Mouse (Mus musculus): ENCODE data around the gene Elf2.
"Not testable (repeated sequence)": the region's sequence is repeated elsewhere in the genome, so short reads cannot be mapped to it uniquely, and the experiment has no call there.

The Elf2 gene

DNA sequence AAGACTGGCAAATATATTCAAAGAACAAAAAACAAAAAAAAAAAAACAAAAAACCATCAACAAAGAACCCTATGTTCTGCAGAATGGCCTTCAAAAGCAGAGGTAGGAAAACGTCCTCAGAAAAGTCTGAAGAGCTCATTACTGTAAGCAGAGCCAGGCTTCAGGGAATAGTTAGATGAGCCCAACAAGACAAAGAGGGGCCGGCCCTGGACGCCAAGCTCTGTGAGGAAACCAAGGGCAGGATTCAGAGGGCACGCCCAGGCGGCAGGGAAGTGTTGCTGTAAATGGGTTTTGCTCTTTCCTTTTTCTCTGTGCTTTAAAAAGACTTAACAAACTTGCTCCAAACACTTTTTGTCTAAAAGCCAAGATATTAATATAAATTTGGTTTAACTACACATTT lies 12.6 kb downstream of the Elf2 start:
- DNase-seq (ENCODE audit: low spot score) = no peak

DNA sequence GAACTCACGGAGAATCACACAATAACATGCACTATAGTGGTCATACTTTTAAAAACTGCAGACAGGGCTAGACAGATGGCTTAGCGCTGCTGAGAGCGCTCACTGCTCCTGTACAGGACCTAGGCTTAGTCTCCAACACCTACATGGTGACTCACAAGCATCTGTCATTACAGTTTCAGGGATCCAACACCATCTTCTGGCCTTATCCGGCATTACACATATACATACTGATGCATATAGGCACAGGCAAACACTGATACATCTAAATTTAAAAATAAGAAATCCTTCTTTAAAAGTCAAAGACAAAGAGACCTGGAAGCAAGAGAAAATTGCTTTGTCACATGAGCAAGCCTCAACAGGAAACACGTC lies 13.1 kb downstream of the Elf2 start:
- DNase-seq (ENCODE audit: low spot score) = no peak

DNA sequence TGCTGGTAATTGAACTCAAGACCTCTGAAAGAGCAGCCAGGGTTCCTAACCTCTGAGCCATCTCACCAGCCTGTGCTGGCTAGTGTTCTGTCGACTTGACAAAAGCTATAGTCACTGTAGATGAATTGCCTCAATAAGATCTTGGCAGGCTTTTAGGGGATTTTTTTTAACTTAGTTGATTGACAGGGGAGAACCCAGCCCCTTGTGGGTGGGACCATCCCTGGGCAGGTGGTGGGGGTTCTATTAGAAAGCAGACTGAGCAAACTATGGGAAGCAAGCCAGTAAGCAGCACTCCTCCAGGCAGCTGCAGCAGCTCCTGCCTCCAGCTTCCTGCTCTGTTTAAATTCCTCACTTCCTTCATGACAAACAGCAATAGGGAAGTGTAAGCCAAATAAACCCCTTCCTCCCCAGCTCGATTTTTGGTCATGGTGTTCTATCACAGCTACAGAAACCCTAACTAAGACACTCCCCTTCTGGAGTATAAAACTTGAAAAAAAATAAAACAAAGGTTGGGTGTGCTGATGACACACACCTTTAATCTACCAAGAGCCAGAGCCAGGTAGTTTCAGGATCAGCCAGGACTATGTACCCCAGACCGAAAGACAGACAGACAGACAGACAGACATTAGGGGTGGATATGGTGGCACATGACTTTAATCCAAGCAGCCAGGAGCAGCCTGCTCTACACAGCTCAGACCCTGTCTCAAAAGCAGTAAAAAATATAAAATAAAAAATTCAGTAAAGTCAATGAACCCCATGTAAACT lies 13.6 kb downstream of the Elf2 start:
- DNase-seq (ENCODE audit: low spot score) = peak; percentile 30

DNA sequence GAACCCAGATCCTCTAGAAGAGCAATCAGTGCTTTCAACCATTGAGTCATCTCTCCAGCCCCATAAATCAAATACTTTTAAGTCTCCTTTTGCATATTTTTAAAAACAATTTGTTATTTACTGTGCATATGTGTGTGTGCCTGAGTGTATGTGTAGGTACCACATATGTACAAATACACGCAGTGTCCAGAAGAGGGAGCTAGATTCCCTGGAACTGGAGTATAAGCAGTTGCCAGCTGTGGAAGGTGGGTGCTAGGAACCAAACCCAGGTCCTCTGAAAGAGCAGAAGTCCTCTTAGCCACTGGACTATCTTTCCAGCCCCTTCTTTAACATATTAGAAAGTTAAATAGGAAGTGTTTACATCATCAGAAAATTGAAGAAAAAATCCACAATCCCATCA lies 15.0 kb downstream of the Elf2 start:
- DNase-seq (ENCODE audit: low spot score) = no peak

DNA sequence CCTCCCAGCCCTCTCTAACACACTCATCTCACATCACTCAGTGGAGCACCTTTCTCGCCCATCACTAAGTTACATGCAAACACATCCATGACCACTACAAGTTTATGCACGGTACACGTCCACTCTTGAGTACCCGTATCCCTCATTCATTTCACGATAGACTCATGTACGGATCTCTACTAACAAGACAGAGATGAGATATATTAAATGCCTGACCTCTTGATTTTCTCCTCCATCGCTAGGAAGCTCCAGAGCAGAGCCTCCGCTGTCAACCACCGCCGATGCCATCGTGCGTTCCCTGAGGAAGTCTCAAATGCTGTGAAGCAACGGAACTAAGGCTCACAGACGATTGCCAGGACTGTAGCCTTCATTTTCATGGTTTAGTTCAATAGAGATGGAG lies 17.5 kb downstream of the Elf2 start:
- no peak for DNase-seq (ENCODE audit: low spot score)

DNA sequence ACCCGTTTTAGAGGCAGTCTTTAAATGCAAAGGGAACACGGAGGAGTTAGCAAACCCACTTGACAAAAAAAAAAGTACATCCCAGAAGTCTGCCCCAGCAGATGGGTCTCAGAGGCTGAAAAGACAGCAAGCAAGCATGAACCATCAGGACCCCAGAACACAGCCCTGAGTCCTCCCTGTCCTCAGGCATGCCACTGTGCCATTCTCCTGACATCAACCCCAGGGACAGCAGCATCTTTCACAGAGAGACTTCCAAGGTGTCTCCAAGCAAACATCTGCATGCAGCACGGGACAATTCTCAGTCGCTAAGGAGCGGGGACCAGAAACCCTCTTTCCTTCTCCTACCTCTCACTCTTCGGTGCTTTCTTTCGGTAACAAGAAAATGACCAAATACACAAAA lies 18.1 kb downstream of the Elf2 start:
- no peak for DNase-seq (ENCODE audit: low spot score)

DNA sequence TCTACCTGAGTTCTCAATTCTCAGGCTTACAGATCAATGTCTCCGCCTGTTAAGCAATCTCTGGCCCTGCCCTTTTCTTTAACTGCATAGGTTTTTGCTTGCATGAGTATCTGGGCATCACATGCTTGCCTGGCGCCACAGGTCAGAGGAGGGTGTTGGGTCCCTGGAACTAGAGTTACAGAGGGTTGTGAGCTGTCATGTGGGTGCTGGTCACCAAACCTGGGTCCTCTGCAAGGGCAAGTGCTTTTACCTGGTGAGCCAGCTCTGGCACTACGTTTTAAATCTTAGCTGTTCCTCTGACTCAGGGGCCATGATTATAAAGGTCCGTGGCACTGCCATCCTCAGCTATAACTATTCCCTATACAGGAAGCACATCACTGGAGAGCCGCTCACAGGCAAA lies 19.3 kb downstream of the Elf2 start:
- DNase-seq (ENCODE audit: low spot score) = no peak

DNA sequence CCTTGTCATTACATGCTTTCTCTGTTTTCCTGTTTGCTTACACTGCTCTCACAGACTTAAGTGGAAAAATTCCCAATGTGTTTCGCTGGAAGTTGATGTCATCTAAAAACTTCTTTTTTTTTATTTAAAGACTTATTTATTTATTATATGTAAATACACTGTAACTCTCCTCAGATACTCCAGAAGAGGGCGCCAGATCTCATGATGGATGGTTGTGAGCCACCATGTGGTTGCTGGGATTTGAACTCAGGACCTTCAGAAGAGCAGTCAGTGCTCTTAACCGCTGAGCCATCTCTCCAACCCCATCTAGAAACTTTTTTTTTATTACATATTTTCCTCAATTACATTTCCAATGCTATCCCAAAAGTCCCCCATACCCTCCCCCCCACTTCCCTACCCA lies 22.4 kb downstream of the Elf2 start:
- DNase-seq (ENCODE audit: low spot score) = not testable (repeated sequence)

DNA sequence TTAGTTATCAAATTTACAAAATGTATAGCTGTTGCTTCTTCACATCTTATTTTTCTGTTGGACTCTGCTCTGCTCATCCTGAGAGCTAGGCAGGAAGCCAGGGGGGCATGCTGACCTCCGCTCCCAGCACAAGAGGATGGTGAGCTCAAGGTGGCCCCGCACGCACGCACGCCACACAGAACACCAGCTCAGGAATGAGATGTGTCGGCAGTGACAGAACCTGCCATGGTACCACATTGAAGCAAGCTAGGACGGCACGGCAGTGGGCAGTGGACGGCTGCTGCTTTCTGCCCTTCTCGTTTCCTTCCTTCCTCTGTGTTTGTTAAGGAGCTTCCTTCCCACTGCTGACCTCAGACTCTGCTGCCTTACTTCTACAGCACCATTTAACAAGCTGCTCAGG lies 23.6 kb downstream of the Elf2 start:
- DNase-seq (ENCODE audit: low spot score) = no peak

DNA sequence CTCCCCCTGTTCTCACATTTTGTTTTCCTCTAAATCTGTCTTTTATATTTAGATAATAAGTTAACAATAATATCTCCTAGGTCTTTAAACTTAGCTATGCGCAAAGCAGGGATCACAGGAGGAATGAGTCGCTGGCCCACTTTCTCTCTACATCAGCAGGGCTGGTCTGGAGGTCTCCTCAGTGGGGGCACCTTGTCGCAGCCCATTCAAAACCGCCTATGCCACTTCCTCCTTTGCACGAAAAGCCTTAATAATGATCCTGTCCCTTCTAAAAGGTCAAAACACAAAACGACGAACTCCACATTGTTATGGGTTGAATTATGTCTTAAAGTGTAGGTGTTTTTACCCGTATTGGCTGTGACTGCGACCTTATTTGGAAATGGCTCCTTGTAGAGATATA lies 28.8 kb downstream of the Elf2 start:
- no peak for DNase-seq (ENCODE audit: low spot score)

DNA sequence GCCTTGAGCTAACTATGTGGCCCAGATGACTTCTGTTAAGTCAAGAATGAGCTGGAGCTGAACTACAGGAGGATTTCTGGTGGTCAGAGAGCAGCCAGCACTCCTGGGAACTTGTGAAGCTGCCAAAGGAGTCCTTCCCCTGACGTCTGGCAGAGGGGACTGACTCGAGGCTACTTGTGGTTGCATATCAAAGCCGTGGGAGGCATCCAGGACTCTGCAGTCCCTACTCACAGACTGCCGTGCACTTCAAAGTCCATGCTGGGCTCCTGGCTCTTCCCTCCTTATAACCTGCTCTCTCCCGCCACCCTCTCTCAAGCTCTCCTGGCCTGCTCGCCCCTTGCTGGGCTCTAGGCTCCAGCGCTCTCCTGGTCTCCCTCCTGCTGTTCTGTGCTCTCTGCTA lies 30.4 kb downstream of the Elf2 start:
- no peak for DNase-seq (ENCODE audit: low spot score)

DNA sequence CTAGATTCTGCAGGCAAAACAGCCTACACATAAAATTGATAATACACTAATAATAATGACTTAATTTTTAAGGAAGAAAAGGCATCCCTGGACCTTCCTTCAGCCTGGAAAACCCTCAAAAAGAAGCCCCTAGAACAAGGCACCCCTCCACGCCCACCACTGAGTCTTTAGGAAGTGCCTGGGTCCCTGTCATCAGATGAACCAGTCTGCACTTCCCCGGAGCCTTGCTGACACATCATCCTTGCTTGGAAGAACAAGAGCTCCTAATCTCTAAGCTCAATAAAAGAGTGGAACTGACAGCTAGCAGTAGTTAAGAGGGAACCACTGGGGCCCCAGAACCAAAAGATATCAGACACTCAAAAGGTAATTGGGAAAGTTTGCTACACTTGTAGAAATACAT lies 33.8 kb downstream of the Elf2 start:
- DNase-seq (ENCODE audit: low spot score) = no peak

DNA sequence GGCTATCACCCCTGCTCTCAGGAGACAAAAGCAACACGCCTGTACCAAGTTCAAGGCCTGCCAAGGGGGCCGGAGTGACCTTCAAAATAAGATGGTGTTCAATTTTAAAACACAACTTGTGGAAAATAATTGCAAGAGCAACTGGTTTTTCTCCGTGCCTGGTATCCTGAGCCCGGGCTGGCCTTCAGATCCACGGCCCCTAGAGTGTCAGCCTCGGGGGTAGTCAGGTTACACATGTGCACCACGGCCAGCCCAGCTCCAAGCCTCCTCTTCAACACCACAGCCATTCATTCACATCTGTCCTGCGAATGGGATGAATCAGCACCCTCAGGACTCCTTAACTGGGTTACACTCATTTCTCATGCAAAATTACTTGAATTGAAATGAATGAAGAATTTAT lies 34.5 kb downstream of the Elf2 start:
- no peak for DNase-seq (ENCODE audit: low spot score)

DNA sequence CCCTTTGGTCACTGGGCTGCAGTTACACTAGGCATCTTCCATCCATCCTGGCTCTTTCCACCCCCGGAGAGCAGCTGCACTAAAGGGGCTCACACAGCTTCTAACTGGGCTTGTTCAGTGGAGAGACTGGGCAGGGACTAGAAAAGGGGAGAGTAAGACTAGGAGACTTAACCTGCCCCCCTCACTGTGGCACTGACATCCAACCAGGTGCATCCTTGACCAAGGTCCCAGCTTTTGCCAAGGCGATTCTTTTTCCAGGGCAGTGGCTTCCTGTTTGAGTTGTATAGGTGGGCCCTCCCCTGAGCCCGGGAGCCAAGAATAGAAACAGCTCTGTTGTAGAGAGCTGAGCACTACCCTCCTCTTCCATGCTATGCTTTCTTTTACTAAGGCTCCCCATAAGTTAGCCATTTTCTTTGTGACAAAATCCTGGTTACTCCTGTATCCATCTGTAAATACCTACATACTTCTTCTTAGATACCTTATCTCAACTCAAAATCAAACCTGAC lies 37.4 kb downstream of the Elf2 start:
- DNase-seq (ENCODE audit: low spot score) = no peak

DNA sequence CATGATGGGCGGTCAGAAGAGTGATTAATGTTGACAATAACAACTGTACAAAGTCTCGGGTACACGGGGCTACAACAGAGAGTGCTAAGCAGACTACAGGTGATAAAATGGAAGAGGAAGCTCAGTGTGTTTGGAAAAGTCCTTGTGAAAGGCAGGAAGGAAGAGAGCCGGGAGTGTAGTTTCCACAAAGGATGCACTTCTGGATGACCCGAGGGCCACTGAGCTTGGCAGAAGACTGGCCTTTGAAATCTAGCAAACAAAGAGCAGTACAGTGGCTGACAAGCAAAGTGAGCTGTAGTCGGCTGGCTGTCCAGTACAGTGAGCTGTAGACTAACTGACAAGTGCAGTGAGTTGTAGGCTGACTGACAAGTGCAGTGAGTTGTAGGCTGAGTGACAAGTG lies 38.9 kb downstream of the Elf2 start:
- DNase-seq (ENCODE audit: low spot score) = no peak

DNA sequence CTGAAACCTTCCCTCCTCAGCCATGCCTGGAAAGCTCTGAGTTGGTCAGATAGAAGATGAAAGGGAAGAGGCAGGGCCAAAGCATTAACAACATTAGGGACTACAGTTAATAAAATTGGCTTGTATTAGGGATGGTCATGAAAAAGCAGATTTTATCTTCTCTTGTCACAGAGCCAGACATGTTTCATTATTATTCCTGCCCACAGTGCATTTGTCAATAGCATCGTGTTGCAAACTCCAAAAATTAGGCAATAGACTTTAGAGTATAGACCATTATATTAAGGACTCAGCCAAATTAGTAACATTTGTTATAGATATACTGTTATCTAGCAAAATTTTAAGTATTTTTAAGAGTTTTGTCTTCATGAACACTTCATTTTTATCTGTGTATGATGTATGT lies 43.7 kb downstream of the Elf2 start:
- DNase-seq (ENCODE audit: low spot score) = no peak

DNA sequence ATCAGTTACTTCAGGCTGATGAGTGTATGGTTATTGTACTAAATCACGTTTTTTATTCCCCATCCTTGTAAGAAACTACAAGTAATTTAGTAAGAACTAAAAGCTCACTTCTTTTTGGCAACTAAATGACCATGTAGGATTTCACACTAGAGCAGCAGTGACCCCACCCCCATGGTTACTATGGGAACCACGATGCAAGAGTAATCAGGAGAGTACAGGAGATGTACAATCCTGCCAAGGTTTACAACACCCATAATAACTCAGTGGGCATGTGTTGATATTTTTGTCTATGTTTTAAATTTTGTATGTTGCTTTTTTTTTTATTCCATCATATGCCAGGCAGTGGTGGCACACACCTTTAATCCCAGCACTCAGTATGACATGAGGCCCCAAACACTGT lies 45.2 kb downstream of the Elf2 start:
- no peak for DNase-seq (ENCODE audit: low spot score)

DNA sequence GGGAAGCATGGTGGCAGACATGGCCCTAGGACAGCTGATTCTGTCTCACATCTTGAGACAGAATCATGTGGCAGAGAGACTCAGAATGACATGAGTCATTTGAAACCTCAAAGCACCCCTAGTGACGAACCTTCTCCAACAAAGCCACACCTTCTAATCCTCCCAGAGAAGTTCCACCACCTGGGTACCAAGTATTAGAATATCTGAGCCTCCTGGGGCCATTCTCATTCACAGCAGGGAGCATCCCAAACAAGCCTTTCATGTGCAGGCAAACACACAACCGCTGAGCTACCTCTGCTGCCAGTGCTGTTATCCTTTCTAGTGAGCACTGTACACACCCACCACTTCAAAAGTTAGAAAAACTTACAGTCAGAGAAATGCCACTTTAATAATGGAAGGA lies 46.2 kb downstream of the Elf2 start:
- DNase-seq (ENCODE audit: low spot score) = no peak

DNA sequence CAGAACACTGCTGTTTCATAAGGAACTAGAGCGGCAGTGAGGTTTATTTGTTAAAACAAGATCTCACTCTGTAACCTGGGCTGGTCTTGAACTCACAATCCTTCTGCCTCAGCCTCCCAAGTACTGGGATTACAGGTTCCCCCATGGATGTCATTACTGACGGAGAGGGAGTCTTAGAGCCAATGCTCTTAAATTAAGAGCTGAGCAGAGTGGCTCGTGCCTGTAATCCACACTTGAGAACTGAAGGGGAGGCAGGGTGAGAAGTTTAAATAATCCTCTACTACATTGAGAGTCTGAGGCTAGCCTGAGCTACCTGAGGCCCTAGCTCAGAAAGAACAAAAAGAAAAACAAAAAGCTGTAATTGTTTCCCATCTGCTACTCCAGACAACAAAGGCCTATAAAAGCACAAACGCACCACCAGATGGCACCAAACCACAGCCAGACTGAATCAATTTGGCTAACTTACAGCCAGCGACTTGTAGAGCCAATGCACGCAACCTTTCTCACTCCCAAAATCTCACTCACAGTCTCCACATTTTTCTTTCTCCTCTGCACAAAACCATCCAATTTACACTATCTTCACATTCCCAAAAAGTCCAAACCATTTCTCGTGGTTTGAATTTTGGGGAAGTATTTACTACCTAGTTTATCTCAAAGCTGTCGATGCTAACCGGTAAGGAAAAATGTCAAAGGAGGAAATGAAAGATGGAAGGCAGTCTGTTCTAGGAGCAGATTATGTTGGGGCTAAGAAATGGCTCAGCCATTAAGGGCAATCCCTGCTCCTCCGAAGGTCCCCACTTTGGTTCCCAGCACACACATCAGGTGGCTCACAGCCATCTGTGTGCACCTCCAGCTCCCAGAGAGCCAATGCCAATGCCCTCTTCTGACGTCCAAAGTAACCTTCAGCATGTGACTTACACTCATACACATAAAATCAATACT lies 51.3 kb downstream of the Elf2 start:
- peak; percentile 80 for DNase-seq (ENCODE audit: low spot score)

DNA sequence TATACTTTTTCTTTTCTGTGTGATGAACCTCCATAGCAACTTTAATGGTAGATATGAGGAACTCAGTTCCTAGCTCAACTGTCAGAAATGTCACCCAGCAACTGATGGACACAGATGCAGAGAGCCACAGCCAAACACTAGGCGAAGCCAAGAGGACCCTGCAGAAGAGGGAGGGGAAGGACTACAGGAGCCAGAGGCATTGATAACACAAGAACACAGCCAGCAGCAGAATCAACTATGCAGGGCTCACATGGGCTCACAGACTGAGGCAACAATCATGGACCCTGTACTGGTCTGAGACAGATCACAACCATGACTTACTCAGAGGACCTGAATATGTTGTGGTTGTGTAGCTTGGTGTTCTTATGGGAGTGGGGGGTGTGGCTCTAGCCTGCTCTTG lies 56.1 kb downstream of the Elf2 start:
- DNase-seq (ENCODE audit: low spot score) = no peak

DNA sequence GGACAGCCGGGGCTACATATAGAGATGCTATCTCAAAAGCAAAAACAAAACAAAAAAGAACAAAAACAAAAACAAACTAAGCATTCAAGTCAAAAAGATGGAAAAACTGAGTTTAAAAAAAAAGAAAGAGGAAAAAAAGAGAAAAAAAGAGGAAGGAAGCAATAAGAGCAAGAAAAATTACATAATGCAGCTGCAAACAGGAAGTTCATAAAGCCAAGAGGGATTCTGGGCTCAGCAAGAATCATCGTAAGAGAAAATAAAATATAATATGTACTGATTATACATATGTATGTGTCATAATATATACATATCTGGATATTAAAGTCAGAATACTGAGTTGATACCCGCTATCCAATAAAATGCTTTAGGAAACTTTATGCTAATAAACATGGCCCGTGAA lies 58.7 kb downstream of the Elf2 start:
- no peak for DNase-seq (ENCODE audit: low spot score)

DNA sequence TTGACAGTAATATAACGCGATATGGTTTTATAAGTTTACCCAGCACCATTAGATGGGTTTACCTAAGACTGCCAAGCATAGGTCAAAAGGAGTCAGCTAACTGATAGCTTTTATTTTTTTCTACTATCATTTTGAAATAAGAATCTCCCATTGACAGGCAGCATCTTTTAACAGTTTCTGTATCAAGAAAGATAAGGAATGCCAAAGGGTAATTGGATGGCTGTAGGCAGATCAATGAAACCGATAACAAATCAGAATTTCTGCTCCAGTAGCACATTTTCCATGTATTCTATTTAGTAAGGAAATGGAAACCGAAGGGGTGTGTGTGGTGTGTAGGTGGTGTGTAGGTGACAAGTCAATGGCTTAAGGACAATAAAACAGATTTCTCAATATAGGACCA lies 62.0 kb downstream of the Elf2 start:
- no peak for DNase-seq (ENCODE audit: low spot score)

All from urinary bladder, postnatal 14 days (tissue).